Mouse (Mus musculus) megakaryocyte, embryonic 14.5 days (primary cell): ENCODE measurements around the gene Urah. TPM values are rescaled to one million over a fixed set of nuclear protein-coding genes. Genes with fewer than 3 reads are reported as not detected.

Source experiments
- H3K27me3 ChIP-seq: replicated peaks from 2 replicates; pipeline ENCODE3; 2012; ENCODE audit warnings: inconsistent platforms
- H3K36me3 ChIP-seq: replicated peaks from 2 replicates; pipeline ENCODE3; 2012; ENCODE audit warnings: low read length, inconsistent platforms, mixed read lengths
- H3K4me1 ChIP-seq: 2 replicates; pipeline ENCODE4 v1.6.1; 2012; ENCODE audit warnings: inconsistent platforms
- H3K4me3 ChIP-seq: replicated peaks from 2 replicates; pipeline ENCODE3; 2012; ENCODE audit warnings: moderate library complexity, mild to moderate bottlenecking, inconsistent platforms
- H3K9me3 ChIP-seq: 2 replicates; pipeline ENCODE4 v1.6.1; 2012; ENCODE audit warnings: inconsistent platforms
- FLI1 ChIP-seq: IDR thresholded peaks from 2 replicates; pipeline ENCODE4 v1.6.1; 2012; ENCODE audit warnings: low read length, inconsistent platforms, mixed read lengths
- GATA1 ChIP-seq: IDR thresholded peaks from 3 replicates; pipeline ENCODE4 v1.6.1; 2012; ENCODE audit warnings: mixed read lengths, low read length, inconsistent platforms, borderline replicate concordance
- polyA plus RNA-seq: library from polyadenylated mRNA; stranded (reverse); fragments of >175 nt; gene quantifications from 2 replicates; pipeline ENCODE4 v1.2.3, GENCODE M21; 2012; ENCODE audit warnings: low replicate concordance; ENCODE audit not compliant: insufficient read depth

Urah gene
- polyA plus RNA-seq = not detected in 2 replicates

- peaks cover 19% of the 10 kb centered on the region for H3K4me1 ChIP-seq
- no peak within 1 kb of the TSS for H3K4me3 ChIP-seq
- H3K27me3 ChIP-seq = peaks cover 76% of the 10 kb centered on the region
These were observed at the start of gene Urah for GRCm38 (mm10) chr7:140834968-140835757. Gene Urah, plus strand, starts transcription at chr7:140835018.

GRCm38 (mm10) chr7:140787406-140788052 lies 47.3 kb upstream of the Urah start, which contains the start of gene Syce1:
Gene Syce1, minus strand, starts transcription at chr7:140787852.
- Histone ChIP-seq H3K4me1 (no peaks in the 10 kb centered on the region), H3K27me3 (peaks cover 9% of the 10 kb centered on the region), H3K4me3 (no peak within 1 kb of the TSS), H3K9me3 (no peaks in the 10 kb centered on the region), H3K36me3 (no peaks in the 10 kb centered on the region)
- TF ChIP-seq GATA1 = no peak

More at GRCm38 (mm10) chr7:140834968-140835757, at the start of gene Urah:
- H3K9me3 ChIP-seq = no peaks in the 10 kb centered on the region
- H3K36me3 ChIP-seq = no peaks in the 10 kb centered on the region
- TF ChIP-seq GATA1 (no peak), FLI1 (no peak)

GRCm38 (mm10) chr7:140788053-140788435 lies 46.8 kb upstream of the Urah start:
- Histone ChIP-seq H3K36me3 (no peaks in the 10 kb centered on the region), H3K27me3 (peaks cover 14% of the 10 kb centered on the region), H3K4me3 (no peak overlapping the region), H3K9me3 (no peaks in the 10 kb centered on the region), H3K4me1 (no peaks in the 10 kb centered on the region)
- TF ChIP-seq FLI1 (no peak), GATA1 (no peak)

GRCm38 (mm10) chr7:140793541-140793940 lies 41.3 kb upstream of the Urah start:
- Histone ChIP-seq H3K4me1 (no peaks in the 10 kb centered on the region), H3K9me3 (no peaks in the 10 kb centered on the region), H3K4me3 (no peak overlapping the region), H3K27me3 (peaks cover 23% of the 10 kb centered on the region), H3K36me3 (no peaks in the 10 kb centered on the region)
- TF ChIP-seq FLI1 (no peak), GATA1 (no peak)

DNA sequence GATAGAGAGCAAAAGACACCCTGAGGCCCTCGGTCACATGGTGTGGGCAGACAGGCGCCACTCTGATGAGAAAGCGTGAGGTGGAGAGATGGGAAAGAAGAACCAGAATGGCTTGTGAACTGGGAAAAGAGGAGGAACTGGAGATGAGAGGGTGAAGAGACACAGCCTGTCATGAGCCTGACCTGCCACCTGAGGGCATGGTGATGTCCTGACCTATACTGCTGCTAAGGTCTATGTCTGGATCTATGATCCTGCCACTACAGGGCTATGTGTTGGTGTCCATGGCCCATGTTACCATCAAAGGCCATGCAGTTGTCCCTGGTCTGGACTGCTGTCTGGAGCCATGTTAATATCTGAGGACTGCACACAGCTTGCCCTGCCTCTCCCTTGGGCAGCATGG lies 37.2 kb upstream of the Urah start:
- no peak for TF ChIP-seq GATA1
- TF ChIP-seq FLI1 = no peak
- H3K4me1 ChIP-seq = no peaks in the 10 kb centered on the region
- no peak overlapping the region for H3K4me3 ChIP-seq
- no peaks in the 10 kb centered on the region for H3K36me3 ChIP-seq
- H3K9me3 ChIP-seq = no peaks in the 10 kb centered on the region
- H3K27me3 ChIP-seq = peaks cover 31% of the 10 kb centered on the region

DNA sequence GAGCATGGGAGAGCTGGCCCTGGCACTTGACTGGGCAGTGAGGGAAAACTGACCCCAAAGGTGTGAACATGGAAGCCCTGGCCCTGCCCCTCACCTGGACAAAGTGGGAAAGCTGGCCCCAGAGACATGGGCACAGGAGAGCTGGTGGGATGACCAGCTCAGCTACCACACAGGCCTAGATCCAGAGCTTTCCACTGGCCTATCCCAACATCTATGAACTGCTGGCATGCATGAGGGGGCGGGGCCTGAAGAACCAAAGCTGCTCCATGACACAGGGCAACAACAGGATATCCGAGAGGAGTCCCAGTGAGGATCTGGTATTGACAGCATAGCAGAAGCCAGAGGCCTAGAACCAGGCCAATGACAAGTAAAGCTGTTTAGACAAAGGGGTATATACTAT lies 36.6 kb upstream of the Urah start:
- Histone ChIP-seq H3K9me3 (no peaks in the 10 kb centered on the region), H3K4me3 (no peak overlapping the region), H3K36me3 (no peaks in the 10 kb centered on the region), H3K4me1 (no peaks in the 10 kb centered on the region), H3K27me3 (peaks cover 25% of the 10 kb centered on the region)
- TF ChIP-seq GATA1 (no peak), FLI1 (no peak)

GRCm38 (mm10) chr7:140802629-140803028 lies 32.2 kb upstream of the Urah start:
- H3K9me3 ChIP-seq = no peaks in the 10 kb centered on the region
- H3K27me3 ChIP-seq = peaks cover 27% of the 10 kb centered on the region
- H3K4me1 ChIP-seq = no peaks in the 10 kb centered on the region
- H3K36me3 ChIP-seq = no peaks in the 10 kb centered on the region
- TF ChIP-seq FLI1 = no peak
- TF ChIP-seq GATA1 = no peak
- no peak overlapping the region for H3K4me3 ChIP-seq

GRCm38 (mm10) chr7:140805704-140806103 lies 29.1 kb upstream of the Urah start:
- TF ChIP-seq FLI1 = no peak
- TF ChIP-seq GATA1 = no peak
- H3K9me3 ChIP-seq = no peaks in the 10 kb centered on the region
- no peaks in the 10 kb centered on the region for H3K36me3 ChIP-seq
- H3K4me1 ChIP-seq = no peaks in the 10 kb centered on the region
- peaks cover 14% of the 10 kb centered on the region for H3K27me3 ChIP-seq
- no peak overlapping the region for H3K4me3 ChIP-seq

DNA sequence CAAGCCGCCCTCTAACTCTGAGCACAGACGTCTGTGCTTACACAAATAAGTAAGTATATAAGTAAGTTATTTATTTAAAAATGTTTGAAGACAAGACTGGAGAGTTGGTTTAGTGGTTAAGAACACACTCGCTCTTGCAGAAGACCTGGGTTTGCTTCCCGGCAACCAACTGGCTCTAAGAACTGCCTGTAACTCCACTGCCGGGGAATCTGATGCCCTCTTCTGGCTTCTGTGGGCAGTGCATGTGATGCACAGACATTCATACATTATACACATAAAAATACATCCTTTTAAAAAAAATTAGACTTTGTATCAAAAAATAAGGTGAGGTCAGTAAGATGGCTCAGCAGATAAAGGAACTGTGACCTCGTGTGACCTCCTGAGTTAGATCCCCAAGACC lies 24.3 kb upstream of the Urah start:
- Histone ChIP-seq H3K36me3 (peaks cover 22% of the 10 kb centered on the region), H3K4me3 (no peak overlapping the region), H3K9me3 (no peaks in the 10 kb centered on the region), H3K27me3 (peaks cover 4% of the 10 kb centered on the region), H3K4me1 (no peaks in the 10 kb centered on the region)
- no peak for TF ChIP-seq FLI1
- TF ChIP-seq GATA1 = no peak

DNA sequence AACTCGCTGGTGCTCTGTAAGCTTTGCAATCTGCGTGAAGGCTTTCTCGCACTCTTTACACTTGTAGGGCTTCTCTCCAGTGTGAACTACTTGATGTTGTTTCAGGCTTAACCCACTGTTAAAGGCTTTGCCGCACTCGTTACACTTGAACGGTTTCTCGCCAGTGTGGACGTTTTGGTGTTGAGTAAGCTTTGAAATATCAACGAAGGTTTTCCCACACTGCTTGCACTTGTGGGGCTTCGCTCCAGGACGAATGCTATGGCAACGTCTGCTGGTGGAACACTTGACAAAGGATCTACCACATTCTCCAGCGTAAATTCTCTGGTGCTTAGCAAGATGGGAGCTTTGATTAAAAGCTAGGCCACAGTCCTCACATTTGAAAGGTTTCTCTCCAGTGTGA lies 23.1 kb upstream of the Urah start:
- Histone ChIP-seq H3K27me3 (peaks cover 4% of the 10 kb centered on the region), H3K9me3 (no peaks in the 10 kb centered on the region)
- TF ChIP-seq FLI1 (no peak), GATA1 (no peak)

More for the DNA sequence above, 23.1 kb upstream of the Urah start:
- Histone ChIP-seq H3K4me3 (no peak overlapping the region), H3K36me3 (peaks cover 22% of the 10 kb centered on the region), H3K4me1 (no peaks in the 10 kb centered on the region)
